Mouse (Mus musculus) heart, postnatal 10 days (tissue): ENCODE data around the gene Smurf1. TPM values are rescaled to one million over a fixed set of nuclear protein-coding genes. Genes with fewer than 3 reads are reported as not detected.
A peak's percentile ranks its signal among the peaks of the same experiment; 100 is the strongest.

Experiments used
- DNase-seq, 2 experiments: peaks; one replicate each; pipeline ENCODE4 v3.0.0; 2021
- intact Hi-C: fragments of 180-260 bp; cut with DNase I; formaldehyde crosslinking; loops from one replicate; pipeline ENCODE4 v1.15.1; 2025
- total RNA-seq, 2 experiments: library from RNA; stranded (reverse); gene quantifications; 2 replicates each; pipeline ENCODE4 v1.2.3; 2021

Smurf1 gene
- total RNA-seq, 2 experiments from 2014 or later = 28.7 to 33.6 TPM

DNA sequence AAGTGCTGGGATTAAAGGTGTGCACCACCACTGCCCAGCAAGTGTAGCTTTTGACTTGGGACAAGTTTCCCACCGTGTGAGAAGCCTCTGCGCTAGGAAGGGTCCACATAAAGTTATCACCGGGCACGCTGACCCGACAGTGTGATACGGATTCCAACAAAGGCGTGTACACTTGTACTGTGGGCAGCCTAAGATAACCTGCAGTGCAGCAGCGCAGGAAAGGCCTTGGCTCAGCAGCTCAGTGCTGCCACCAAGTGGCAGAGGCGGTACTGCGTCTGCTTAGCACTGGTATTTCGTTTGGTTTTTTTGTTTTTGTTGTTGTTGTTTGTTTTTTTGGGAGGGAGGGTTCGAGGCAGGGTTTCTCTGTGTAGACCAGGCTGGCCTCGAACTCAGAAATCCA is 89.8 kb downstream of the Smurf1 start:
- intact Hi-C loops = loop anchor here (2.0 to 5.0 kb wide), 3 partner anchors 19 to 91 kb away; partner anchors contain the start of gene Smurf1
- DNase-seq = peak; percentile 68 to 86

GRCm38 (mm10) chr5:144875227-144875626 is 90.4 kb downstream of the Smurf1 start:
- no peak for DNase-seq
- intact Hi-C loops = loop anchor here (5.0 kb wide), 2 partner anchors 38 to 92 kb away; partner anchors contain the start of gene Smurf1

GRCm38 (mm10) chr5:144872867-144873266 is 92.8 kb downstream of the Smurf1 start:
- intact Hi-C loops = no loop called here

GRCm38 (mm10) chr5:144872326-144872725 is 93.3 kb downstream of the Smurf1 start:
- no peak for DNase-seq
- intact Hi-C loops = no loop called here

More at GRCm38 (mm10) chr5:144872867-144873266, 92.8 kb downstream of the Smurf1 start:
- no peak for DNase-seq

DNA sequence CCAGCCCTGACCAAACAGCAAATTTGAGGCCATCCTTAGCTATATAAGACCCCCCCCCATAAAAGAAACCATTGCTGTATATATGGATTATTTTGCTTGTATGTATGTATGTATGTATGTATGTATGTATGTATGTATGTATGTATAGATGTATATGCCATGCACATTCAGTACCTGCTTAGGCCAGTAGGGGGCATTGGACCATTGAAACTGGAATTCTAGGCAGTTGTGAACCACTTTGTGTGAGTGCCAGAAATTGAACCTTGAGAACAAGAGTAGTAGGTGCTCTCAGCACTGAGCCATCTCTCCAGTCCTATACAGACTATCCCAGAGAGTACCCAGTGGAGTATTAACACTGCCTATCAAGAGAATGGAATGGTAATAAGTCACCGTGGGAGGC is 93.9 kb downstream of the Smurf1 start:
- intact Hi-C loops = no loop called here
- DNase-seq = no peak

GRCm38 (mm10) chr5:144870782-144871181 is 94.9 kb downstream of the Smurf1 start:
- intact Hi-C loops = no loop called here
- DNase-seq = peak in 1 of 2 experiments; percentile 32

DNA sequence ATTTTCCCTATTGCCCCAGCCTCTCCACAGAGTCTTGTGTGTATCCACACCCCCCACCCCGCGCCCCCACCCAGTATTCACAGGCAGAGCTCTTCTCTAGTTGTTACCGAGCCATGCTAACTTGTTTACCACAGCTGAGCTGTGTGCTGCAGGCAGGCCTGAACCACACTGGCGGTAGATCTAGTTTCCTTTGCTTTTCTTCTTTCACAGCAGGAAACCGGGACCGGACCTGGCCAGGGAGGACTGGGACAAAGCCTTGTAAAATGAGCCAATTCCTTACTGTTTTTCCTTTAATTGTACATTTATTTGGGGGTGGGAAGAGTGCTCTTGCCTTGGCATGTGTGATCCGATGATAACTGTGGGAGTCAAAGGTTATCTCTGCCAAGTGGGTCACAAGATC is 96.2 kb downstream of the Smurf1 start:
- intact Hi-C loops = no loop called here
- DNase-seq = no peak

DNA sequence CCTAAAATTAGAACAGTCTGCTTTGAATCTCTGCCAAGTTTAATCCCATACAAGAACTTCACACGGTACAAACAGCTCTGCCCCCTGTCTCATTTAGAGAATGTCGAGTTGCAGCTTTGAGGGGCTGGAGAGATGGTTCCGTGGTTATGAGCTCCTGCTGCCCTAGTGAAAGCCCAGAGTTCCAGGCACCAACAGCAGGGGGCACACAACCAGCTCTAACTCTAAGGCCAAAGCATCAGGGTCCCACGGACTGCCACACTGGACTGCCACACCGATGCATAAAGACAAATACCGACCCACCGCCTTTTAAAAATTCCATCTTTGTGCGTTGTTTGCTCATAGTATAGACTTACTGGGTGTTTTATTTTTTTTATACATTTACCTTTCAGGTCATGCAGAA is 98.7 kb downstream of the Smurf1 start:
- intact Hi-C loops = no loop called here
- no peak for DNase-seq

DNA sequence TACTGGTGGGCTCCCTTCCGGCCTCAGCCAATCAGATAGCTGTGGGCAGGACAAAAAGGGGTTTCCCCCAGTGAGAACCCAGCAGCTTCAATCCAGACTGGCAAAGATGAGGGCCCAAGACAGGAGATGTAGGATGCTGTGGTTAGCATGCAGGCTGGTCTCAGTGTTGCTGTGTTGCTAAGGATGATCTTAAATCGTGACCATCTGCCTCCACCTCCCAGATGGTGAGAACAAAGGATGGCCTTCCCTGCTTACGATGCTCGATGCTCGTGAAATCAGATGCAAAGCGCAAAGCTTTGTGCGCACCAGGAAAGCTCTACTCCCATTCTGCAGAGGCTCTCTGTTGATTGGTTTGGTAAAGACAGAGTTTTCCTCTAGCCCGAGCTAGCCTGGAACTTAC is 104.7 kb downstream of the Smurf1 start:
- DNase-seq = no peak
- intact Hi-C loops = no loop called here

- DNase-seq = peak; percentile 46 to 48
- intact Hi-C loops = no loop called here
Measured at GRCm38 (mm10) chr5:144859284-144859683, 106.4 kb downstream of the Smurf1 start.

GRCm38 (mm10) chr5:144858527-144858926 is 107.1 kb downstream of the Smurf1 start:
- intact Hi-C loops = no loop called here
- DNase-seq = no peak

DNA sequence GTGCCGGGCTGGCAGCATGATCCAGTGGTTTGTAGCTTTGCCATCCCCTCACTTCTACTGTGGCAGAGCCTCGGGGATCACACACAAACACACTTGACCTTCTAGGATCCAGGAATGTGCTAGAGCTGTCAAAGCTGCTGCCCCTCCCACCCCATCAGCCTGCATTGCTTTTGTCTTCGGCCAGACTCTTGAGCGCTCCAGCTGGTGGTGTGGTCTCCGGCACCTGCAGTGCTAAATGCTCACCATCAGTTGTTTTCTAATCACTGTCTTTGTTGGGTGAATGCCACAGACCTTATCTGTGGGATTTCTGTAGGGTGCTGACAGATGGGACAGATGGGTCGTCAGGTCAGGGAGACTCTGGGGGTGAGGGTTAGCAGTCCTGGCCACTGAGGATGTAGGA is 109.7 kb downstream of the Smurf1 start:
- intact Hi-C loops = loop anchor here (2.0 kb wide), 1 partner anchor 21 kb away; no protein-coding TSS in a partner anchor
- no peak for DNase-seq

DNA sequence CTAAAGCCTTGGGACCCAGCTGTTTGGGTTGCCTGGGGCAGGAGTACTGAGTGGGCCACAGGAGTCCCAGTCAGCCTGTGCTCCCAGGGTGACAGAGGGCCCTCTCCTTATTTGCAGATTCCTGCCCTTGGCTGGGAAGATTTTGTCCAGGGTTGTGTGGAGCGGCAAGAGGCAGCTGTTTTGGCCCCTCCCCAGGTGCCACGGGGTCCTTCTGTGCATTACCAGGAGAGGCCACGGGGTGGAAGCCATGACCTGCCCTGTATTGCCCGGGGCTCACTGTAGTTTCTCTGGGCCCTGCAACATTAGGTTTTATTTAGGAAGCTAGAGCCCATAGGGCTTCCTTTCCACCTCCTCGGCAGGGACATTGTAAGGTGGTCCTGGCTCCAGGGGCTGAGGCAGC is 111.7 kb downstream of the Smurf1 start:
- intact Hi-C loops = no loop called here
- no peak for DNase-seq

DNA sequence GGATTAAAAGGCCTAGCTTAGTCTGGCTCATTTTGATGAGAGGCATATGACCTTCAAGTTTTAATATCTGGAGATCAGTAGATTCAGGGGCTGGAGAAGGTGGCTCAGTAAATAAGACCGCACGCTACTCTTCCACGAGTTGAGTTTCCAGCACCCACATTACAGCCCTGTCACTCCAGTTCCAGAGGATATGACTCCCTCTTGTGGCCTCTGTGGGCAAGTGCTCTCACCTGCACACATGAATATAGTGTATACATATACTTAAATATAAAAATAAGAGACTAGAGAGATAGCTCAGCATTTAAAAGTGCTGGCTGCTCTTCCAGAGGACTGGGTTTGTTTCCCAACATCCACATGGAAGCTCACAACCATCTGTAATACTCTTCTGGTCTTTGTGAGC is 113.8 kb downstream of the Smurf1 start:
- intact Hi-C loops = no loop called here
- no peak for DNase-seq

GRCm38 (mm10) chr5:144849932-144850331 is 115.7 kb downstream of the Smurf1 start:
- intact Hi-C loops = no loop called here

DNA sequence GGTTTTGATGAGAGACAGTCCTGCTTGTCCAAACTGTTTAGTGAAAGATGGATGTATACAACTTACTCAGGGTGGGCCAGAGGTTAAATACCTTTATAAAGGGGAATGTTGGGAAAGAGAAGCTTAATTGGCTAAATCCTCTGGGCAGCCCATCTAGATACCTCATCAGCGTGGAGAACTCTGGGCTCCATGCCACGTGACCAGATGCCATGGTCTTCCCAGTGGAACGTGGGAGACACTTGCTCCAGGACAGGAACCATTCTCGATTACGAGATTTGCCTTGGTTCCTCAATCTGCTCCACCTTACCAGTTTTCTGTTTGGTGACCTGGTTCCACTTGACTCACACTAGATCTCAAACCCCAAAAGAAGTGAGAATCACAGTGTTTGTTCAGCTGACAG is 116.9 kb downstream of the Smurf1 start:
- no peak for DNase-seq
- intact Hi-C loops = no loop called here

More at GRCm38 (mm10) chr5:144849932-144850331, 115.7 kb downstream of the Smurf1 start:
- no peak for DNase-seq

DNA sequence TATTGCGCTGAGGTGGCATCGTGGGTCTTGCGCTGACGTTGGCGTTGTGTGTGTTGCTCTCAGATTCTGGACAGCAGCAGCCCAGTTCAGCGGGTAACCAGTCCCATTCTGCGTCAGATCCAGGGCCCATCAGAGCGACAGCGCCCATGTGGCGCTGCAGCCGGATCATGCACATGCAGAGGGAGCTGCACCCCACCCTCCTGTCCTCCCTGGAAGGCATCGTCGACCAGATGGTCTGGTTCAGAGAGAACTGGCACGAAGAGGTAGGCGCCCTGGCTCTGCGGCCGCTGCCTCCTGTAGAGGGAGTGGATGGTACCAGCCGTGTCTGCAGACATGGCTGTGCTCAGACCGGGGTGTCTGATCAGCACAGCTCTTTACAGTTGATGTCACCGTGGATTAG is 120.3 kb downstream of the Smurf1 start:
- intact Hi-C loops = no loop called here
- DNase-seq = no peak

DNA sequence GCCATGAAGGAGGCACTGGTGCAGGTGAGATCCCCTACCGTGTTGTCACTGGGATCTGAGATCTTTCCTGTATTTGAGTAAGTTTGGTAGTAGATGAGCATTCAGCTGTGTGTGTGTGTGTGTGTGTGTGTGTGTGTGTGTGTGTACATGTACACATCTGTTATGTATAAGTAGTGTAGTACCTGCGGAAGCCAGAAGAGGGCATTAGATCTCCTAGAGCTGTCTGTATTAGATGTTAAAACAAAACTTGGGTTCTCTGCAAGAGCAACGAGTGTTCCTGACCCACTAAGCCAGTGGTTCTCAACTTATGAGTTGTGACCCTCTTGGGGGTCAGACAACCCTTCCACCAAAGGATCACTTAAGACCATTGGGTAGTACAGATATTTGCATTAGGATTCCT is 129.5 kb downstream of the Smurf1 start:
- DNase-seq = peak; percentile 19 to 53
- intact Hi-C loops = loop anchor here (5.0 kb wide), 2 partner anchors 41 to 151 kb away; no protein-coding TSS in a partner anchor

- intact Hi-C loops = no loop called here
- no peak for DNase-seq
Measured at GRCm38 (mm10) chr5:144831840-144832469, 133.7 kb downstream of the Smurf1 start.

GRCm38 (mm10) chr5:144829631-144830030 is 136.0 kb downstream of the Smurf1 start:
- DNase-seq = peak; percentile 38 to 53
- intact Hi-C loops = no loop called here

- intact Hi-C loops = no loop called here
- DNase-seq = peak; percentile 73 to 74
Measured at GRCm38 (mm10) chr5:144828365-144829102, 137.1 kb downstream of the Smurf1 start.
